Mouse (Mus musculus) brain, embryonic 14.5 days (tissue): ENCODE results near the gene Nubp1. TPM values are rescaled to one million over a fixed set of nuclear protein-coding genes. Genes with fewer than 3 reads are reported as not detected.

Experiments used
- DNase-seq: peaks from one replicate; pipeline ENCODE4 v3.0.0-alpha.2; 2011; ENCODE audit warnings: low read depth
- CTCF ChIP-seq: fragments of 200-500 bp; IDR thresholded peaks from 2 replicates; pipeline ENCODE4 v1.5.1; 2012; ENCODE audit warnings: inconsistent platforms, mild to moderate bottlenecking, moderate library complexity, borderline replicate concordance; ENCODE audit not compliant: insufficient read depth, insufficient read length; ENCODE audit errors: extremely low read depth
- POLR2A ChIP-seq: fragments of 200-500 bp; IDR thresholded peaks from 2 replicates; pipeline ENCODE4 v1.6.1; 2012; ENCODE audit warnings: mild to moderate bottlenecking, inconsistent platforms, borderline replicate concordance; ENCODE audit not compliant: poor library complexity, insufficient read depth, insufficient read length, severe bottlenecking; ENCODE audit errors: extremely low read depth
- polyA plus RNA-seq: library from polyadenylated mRNA; depleted of rRNA; stranded (reverse); fragments of >200 nt; gene quantifications from 2 replicates; pipeline ENCODE4 v1.2.3, GENCODE M21; 2012

Gene Nubp1
- polyA plus RNA-seq, 1 experiment = 43.1 TPM

GRCm38 (mm10) chr16:10436166-10436565 lies 24.4 kb downstream of the Nubp1 start:
- no peak for TF ChIP-seq POLR2A
- no peak for TF ChIP-seq CTCF
- DNase-seq = no peak

DNA sequence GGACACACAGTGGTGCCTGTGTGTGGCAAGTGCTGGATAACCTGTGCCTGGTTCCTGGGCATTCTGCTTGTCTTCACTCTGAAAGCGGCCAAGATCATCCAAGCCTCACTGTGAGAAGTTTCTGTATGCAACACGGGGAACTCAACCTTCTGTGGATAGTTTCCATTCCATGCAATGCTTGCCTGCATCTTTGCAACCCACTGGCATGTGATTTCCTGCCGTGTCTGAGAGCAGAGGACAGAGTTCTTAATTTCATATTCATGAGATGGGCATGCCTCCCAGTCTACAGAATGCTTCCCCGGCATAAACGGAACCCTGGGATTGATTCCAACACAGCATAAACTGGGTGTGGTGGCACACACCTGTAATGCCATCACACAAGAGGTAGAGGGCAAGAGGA lies 26.3 kb downstream of the Nubp1 start:
- TF ChIP-seq CTCF (no peak), POLR2A (no peak)
- no peak for DNase-seq

DNA sequence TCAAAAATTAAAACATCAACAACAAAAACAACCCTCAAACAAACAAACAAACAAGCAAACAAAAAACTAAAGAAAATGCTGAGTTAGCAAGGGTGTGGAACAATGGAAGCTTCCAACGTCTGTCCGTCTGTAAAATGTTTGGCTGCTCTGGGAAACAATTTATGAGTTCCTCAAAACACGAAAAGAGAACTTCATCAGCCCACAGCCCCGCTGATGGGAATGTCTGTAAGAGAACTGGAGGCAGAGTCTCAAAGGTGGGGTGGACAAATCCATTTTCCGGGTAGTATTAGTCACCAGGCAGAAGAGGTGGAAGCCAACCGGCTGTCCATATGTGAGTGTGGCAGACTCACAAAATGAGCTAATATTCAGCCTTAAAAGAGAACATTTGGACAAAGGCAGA lies 29.6 kb downstream of the Nubp1 start:
- TF ChIP-seq CTCF = no peak
- no peak for TF ChIP-seq POLR2A

DNA sequence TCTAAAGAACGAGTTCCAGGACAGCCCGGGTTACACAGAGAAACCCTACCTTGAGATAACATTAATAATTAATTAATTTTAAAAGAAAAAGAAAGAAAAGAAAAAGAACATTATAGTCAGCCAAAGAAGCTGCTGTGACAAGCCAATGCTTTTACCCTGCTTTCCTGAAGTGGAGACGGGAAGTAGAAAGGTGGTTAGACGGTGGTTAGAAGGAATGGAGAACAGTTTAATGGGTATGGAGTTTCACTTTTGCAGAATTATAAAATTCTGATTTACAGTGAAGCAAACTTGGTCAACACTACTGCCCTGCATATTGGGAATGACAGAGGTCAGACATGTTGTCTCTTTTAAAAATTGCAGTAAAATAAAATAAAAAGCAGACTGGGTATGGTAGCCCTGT lies 30.0 kb downstream of the Nubp1 start:
- no peak for DNase-seq
- TF ChIP-seq POLR2A (no peak), CTCF (no peak)

More for the DNA sequence above, 29.6 kb downstream of the Nubp1 start:
- no peak for DNase-seq

- TF ChIP-seq CTCF (no peak), POLR2A (no peak)
- no peak for DNase-seq
Measured at GRCm38 (mm10) chr16:10443723-10444122, 32.0 kb downstream of the Nubp1 start.

DNA sequence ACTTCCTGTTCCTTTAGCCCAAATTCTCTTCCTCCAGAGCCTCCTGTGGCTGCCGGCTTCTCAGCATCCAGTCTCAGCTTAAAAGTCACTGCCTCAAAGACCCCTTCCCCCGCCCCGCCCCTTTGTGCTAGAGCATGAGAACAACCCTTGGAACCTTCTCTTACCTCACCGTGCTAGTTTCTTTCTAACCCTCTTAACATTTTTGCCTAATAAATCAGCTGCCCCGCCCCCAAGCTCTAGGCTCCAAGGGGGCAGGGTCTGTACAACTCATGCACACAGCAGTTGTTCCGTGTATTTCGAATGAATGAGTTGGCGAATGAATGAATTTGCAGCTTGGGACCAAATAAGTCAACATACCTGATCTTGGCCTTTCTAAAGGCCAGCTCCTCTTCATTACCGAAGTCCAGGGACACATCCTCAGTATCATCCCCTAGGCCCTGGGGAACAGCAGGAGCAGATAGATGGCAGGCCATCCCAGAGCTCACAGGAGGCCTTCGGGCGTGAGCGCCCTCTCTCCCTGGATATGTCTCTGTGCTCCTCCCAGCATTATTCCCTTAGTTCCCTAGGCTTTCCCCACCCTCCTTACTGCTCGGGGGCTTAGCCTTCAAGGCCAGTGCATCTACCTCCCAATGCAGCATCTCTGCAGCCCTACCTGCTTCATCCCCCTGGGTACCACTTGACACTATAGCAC lies 35.0 kb downstream of the Nubp1 start:
- peak; percentile 48 for DNase-seq
- TF ChIP-seq CTCF = no peak
- TF ChIP-seq POLR2A = no peak

DNA sequence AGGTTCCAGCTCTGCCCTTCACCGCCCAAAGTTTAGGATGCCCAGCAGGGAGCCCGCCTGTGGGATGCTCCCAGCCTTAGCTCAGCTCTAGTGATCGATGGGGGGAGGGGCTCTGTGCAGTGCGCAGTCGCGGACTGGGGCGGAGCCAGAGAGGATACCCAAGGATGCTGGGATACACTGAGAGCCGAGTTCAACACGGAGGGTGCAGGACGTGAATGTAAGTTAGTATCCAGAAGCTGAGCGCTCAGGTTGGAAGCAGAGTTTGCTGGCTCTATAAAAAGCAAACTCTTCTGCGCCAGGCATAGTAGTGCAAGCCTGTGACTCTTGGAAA lies 35.5 kb downstream of the Nubp1 start, which contains the start of gene Tvp23a:
Gene Tvp23a, minus strand, starts transcription at position 99 of the 331 bp plus-strand sequence.
- peak; percentile 96 for DNase-seq
- TF ChIP-seq POLR2A (peak; percentile 39; the same call in 1 of the 2 replicates), CTCF (no peak)

DNA sequence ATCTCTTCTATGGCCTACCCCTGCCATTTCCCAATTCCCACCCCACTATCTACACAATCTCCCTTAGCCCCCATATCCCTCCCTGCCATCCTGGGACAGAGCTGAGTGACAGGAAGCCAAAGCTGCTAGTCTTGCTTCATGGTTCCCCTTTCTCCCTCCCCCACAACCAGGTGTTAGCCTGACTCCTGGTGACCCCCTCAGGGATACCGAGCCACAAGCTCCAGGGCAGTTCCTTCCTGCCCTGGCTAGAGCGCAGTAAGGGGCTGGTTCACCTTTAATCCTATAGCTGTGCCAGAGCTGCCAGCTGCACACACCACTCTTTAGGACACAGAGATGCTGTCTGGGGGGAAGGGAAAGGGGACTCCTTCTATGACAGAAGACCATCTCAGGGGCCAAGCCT lies 36.0 kb downstream of the Nubp1 start:
- no peak for TF ChIP-seq CTCF
- TF ChIP-seq POLR2A = no peak
- no peak for DNase-seq

DNA sequence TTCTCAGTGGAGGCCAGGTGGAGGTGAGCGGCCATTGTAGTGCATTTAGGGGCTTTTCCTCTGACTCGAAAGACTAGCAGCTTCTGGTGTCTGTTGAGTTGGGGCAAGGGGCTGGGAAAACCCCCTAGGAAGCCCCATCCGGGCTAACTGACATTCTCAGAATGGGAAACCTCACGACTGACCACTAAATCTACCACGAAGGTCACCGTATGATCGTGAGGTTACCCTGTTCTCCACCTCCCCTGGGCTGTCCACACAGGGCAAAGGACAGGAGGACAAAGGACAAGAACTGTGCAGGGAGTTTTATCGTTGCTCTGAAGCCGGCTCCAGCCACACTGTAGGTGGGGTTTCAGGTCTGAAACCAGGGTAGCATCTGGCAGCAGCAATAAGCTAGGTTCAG lies 37.2 kb downstream of the Nubp1 start:
- TF ChIP-seq CTCF (no peak), POLR2A (no peak)
- no peak for DNase-seq

GRCm38 (mm10) chr16:10451906-10452305 lies 40.2 kb downstream of the Nubp1 start:
- DNase-seq = no peak
- no peak for TF ChIP-seq CTCF
- no peak for TF ChIP-seq POLR2A

- no peak for TF ChIP-seq CTCF
- TF ChIP-seq POLR2A = no peak
- DNase-seq = peak; percentile 80
Measured at GRCm38 (mm10) chr16:10452445-10452896, 40.7 kb downstream of the Nubp1 start.

DNA sequence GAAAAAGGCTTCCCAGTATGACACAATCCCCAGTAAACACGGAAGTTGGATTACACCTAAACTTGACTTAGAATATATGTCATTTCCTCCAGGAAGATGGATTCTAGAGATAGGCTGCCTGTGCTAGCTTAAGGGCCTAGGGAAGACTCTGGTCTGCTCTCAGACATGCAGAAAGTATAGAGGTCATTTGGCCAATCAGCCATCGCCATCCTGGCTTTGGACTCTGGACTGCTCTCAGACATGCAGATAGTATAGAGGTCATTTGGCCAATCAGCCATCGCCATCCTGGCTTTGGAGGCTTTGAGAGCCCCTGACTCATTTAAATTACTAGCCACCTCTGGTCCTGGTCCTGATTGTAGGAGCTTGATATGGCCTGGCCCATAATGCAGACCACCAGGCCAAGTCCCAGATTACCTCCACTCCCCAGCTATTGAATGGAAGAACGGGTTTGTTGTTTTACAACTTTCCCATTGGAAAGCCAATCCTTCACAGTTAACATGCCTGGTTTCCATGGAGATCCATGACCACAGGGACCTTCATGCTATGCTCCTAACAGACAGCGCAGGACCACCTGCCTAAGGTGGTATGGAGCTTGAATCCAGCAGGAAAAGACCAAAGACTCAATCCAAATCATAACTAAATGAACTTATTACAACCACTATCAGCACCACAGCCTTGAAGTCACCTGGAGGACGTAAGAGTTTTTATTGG lies 42.3 kb downstream of the Nubp1 start:
- no peak for DNase-seq
- TF ChIP-seq POLR2A = no peak
- TF ChIP-seq CTCF = no peak

- no peak for DNase-seq
- TF ChIP-seq POLR2A (no peak), CTCF (no peak)
Measured at GRCm38 (mm10) chr16:10454583-10454974, 42.8 kb downstream of the Nubp1 start.
